Mouse (Mus musculus) ZHBTc4 (cell line): ENCODE measurements around the gene Stim2.

Source experiments
- DNase-seq: peaks from one replicate; pipeline ENCODE4 v3.0.0-alpha.2; 2011; ENCODE audit warnings: low read depth, low spot score

The Stim2 gene

DNA sequence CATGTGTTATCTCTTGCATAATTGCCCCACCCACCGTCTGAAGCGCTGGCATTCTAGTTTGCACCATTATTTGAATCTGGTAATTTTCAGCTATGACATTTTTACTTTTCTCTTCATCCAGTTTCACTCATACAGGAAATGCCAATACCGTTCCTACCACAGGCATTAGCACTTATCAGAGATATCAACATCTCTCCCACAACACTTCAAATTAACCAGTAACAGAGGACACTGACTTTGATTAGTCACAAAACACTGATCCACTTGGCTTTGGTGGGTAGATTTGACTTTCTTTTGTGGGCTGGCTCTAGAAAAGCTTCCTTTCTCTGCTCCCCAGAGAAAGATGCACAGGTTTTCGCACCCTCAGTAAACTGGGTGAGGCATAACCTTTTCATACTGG, 3.7 kb upstream of the Stim2 start:
- DNase-seq, result no peak

DNA sequence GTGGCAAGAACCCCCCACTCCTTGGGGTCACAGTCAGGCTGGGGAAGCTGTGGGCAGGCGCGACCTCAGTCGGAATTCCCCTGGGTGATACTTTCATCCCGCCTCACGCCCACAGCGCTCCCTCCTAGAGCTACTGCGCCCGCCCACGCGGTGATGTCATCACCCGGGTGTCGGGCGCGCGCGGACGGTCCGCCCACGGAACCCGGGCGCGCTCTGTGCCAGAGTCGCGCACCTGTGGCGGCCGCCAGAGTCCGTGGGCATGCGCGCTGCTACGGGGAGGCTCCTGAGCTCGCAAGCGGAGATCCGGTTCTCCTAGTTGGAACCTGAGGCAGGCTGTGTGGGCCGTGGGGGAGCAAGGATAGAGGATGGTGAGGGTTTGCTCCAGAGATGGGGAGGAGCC, 3.0 kb upstream of the Stim2 start:
- peak; percentile 90 for DNase-seq

DNA sequence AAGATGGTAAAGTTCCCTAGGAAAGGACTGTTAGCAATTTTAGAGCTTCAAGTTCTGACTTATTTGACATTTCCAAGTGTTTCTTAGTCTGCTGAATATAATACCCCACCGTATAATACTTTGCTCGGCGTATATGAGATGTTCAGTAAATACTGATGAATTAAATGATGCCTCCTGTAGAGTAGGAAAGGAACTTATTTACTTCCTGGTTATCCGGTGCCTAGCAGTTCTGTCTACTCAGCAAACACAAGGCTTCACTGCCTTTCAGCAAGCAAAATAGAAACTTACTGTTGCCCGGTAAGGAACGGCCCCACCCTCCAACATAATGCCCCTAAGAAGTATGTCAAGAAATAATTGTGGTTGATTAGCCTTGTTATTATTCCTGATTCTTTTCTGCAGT, 1.5 kb upstream of the Stim2 start:
- DNase-seq, result no peak

DNA sequence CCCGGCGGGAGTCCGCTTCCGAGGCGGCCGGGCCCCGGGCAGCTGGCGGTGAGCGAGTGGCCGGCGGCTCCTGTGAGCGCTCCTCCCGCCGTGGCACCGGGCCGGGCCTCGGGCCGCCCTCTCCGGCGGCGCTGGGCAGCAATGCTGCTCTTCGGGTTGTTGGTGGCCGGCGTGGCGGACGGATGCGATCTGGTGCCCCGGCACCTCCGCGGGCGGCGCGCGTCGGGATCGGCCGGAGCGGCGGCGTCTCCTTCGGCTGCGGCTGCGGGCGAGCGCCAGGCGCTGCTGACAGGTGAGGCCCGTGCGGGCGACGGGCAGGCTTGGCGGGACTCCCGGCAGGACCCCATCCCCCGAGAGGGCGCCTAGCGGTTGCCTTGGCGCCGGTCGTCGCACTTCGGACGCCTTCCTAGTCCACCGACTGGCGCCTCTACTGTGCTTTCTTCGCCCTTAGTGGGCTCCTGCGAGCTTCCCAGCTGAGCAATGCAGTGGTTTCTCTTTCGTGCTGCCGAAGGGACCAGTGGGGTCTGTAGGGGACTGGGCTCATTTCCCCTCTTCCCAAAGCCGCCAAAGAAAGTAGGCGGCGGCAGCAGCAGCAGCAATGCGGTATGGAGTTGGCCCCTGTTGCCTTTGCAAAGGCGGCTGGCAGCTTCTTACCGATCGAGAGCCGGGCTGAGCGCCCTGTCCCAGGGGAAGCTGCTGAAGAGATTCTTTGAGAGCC, 603 bp downstream of the Stim2 start:
- peak; percentile 79 for DNase-seq

DNA sequence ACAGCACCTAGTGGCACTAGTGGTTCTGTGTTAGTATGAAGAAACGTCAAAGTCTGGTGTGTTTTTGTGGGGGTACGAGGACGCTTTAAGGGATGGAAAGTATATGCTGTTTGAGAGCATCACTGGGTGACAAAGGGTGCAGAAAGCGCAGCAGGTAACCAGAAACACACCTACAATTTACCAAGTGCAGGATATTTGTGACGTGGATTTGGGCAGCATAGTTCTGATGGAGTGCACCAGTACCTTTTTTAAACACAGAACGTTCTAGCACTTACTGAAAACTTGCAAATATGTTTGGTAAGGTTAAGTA, 1.1 kb downstream of the Stim2 start:
- no peak for DNase-seq

DNA sequence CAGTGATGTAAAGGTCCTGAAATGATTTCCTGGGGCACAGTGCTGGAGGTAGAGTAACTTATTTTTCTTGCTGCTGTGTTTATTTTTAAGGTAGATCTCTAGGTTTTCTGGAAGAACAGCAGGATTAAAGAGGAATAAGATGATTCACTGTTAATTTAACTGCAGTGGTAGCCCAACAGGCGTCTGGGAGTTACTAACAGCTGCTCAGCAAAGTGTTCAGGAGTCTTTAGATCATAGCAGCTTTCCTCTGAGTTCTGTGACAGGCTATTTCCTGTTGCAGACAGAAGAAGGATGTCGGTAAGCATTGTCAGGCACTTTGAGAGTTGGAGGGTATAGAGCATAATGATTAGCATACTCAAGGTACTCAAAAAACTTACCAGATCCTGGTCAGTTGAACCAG, 1.5 kb downstream of the Stim2 start:
- DNase-seq, result no peak

DNA sequence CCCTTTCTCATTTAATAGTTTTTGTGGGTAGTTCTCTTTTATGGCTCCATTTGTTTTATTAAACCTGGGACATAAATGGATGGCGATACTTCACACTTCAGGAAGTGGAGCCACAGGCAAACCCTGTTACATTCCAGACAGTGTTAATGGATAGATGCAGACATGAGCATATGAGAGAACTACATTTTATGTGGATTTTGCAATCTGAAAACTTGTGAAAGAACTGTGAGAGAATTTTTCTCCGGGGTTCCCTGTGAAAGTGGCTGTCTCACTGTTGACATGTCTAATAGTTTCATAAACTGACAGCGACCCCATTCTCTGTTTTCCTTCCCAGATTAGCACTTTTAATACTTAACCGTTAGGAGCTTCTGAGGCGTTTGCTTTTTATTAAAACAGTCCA, 2.7 kb downstream of the Stim2 start:
- no peak for DNase-seq

DNA sequence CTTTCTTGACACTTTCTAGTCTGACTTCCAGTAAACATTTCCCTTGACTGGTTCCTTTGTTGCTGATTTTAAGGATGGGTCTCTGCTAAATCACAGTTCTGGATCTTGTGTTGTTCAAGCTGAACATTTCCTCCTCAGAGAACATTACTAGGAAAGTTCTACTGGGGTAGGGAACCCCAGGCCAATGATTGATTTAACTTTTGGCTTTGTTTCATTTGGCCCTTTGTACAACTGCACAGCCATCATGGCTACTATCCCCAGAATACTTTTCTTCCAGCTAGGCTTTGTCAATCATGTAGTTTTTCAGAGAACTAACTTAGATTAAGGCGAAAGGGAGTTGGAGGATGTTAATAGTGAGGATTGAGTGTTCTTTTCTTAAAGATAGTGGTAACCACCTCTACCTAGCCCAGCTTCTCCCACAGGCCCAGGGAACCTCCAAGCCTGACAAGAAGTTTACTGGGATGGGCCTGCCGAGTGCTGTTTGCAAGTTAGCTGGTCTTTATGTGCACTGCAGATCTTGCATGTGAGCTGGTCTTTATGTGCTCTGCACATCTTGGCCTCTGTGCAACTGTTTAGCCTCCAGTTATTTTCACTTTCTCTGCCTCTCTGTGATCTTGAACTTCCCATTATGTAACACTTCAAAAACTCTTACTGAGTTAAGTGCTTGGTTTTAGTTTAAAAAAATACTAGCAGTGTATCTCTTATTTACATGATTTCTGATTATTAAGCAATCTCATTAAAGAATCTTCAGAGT, 7.0 kb downstream of the Stim2 start:
- no peak for DNase-seq

DNA sequence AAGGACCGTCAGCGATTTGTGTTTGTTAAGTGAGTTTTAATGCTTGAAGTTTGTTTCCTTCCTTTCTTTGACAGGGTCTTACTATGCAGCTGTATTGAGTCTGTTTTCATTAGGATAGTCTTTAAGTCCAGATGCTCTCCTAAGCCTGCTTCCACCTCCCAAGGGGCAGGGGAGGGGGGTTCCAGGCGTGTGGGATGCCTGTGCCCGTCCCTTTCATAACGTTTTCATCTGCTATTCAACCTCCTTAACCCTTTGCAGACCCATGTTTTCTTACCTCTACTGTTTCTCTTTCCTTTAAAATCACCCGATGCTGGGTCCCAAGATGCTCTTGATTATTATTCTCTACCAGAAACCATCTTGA, 7.5 kb downstream of the Stim2 start:
- no peak for DNase-seq

DNA sequence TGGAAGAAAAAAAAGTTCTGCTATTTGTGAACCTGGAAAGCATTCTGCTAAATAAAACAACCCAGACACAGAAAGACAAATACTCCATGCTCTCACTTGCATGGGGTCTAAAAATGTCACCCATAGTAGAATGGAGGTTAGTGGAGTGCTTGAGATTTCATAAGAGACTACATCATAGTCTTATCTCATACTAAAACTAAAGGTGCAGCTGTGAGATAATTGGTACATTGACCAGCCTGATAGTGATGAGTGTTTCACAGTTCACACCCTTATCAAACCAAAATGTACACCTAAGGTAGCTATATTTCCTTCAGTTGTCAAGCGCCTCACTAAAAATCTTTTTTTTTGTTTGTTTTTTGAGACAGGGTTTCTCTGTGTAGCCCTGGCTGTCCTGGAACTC, 8.5 kb downstream of the Stim2 start:
- no peak for DNase-seq

DNA sequence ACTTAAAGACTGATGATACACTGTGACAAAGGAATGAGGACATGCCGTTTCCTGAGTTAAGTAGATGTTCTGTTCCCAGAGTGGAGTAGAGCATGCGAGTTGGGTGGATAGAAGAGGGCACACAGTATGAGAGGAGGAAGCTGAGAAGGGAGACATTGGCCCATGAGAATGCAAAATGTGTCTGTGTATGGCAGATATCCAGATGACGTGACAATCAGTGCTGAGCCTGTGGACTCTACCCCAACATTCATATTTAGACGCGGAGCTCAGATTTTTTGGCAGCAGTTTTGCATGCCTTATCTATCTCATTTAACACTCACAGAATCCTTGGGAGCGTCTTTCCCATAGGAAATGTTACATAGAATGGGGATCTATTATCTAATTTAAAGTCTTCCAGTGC, 9.3 kb downstream of the Stim2 start:
- DNase-seq, result no peak

DNA sequence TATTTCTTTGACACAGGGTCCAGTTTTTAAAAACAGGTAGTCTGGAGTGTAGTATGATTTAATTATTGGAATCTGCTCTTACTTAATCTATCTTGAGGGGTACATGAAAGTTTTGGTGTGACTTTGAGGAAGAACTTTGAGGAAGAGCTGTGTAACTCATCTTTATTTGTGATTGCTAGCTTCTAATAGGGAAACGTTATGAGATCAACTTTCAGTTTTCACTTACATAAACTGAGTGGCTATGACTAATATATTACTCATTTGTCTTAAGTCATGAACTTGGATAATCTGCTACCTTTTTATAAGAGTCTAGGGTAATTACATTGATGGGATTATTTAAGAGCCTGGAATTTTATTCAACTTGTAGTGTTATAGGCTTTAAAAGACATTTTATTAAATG, 15.0 kb downstream of the Stim2 start:
- no peak for DNase-seq

DNA sequence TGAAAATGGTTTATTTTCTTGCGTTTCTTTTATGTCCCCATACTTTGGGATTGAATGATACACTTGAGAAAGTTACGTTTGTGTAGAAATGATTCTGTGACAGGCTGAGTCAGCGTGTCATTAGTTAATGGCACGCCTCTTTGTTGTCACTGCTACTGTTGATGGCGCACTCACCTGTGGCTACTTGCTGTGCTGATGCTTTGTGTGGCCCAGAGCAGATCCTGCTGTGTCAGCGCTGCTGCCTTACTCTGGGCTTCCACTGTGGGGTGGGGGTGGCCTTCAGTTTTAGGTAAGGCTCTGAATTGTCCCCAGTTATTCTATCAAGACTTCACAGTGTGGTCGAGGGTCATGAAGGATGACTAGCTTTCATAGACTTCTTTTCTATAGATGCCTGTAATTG, 18.8 kb downstream of the Stim2 start:
- no peak for DNase-seq

DNA sequence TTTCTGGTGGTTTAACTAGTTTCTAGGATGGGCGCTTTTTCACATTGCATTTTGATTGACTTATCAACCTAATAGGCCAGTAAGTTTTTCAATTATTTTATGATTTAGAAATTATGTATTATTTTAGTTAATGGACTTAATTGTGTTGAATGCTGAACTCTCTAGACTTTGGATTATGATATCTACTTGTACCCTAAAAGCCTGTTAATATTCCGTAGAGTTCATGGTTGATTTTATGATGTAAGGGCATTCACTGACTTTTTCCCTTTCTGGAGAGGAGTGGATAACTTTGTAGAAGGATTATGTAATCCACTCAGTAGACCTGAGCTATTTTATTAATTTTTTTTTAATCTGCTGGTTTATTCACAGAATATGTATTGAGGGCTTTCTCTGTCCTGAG, 20.6 kb downstream of the Stim2 start:
- no peak for DNase-seq

DNA sequence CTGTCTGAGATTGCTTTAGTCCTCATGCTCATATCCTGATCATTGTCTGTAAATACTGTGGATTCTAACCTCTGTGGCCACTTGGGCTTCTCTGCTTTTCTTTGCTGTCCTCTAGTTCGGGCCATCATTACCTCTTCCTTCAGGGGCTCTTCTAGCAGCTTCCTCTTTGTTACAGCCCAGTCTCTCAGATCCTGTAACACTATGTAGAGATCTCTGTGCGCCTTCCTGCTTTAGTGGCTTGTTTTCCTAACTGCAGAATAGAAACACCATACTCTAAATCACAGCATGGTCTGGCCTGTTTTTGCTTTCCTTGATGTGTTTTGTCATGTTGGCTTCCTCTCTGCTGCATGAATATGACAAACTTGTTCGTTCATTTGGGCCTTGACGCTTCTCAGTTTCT, 21.2 kb downstream of the Stim2 start:
- DNase-seq, result no peak

DNA sequence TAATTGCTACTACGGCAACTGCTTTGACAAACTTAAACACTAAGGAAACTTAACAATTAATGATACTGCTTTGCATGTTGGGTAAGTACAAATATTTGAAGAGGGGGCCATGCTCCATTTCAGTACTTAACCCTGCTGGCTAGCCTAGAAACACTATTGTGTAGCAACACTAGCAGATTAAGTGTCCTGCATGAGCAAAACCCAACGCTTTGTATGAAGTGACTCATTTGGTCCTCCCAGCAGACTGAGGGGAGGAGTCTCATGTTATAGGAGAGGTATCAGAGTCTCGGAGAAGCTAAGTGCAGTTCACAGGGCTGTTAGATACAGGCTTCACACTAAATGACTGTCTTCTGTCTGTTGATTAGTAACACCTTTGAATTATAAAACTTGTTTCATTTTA, 26.3 kb downstream of the Stim2 start:
- no peak for DNase-seq

DNA sequence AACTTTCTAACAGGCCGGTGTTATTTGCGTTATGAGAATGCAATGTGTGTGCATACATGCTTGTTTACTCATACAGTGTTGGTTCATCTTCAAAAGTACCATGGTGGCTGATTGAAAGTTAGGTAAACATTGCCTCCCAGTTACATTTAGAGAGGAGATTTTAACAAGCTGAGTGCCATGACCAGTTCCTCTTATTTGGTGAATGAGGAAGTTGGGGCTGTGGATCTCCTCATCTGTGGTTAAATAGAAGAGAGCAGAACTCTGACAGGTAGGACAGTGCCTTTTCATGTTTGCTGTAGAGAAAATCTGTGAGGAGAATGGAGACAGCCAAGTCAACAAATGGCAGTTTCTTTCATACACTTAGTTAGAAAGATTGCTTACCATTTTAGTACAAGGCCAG, 27.3 kb downstream of the Stim2 start:
- no peak for DNase-seq

DNA sequence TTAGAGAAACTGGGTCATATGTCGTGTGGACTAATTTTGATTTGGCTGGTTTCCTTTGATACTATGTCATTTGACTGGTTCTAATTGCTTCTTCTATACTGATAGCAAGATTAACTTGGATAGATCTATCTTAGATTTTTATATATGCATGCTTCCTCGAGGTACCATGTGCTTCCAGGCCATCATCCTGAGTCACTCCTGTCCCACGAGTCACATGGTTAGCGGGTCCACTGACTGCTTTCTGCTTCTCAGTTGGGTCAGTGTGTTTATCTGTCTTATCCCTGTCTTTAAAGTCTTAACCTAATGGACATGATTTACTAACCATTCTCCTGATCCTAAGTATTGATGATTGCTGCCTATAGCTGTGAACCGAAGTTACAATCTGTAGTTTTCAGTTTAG, 34.9 kb downstream of the Stim2 start:
- DNase-seq, result no peak

DNA sequence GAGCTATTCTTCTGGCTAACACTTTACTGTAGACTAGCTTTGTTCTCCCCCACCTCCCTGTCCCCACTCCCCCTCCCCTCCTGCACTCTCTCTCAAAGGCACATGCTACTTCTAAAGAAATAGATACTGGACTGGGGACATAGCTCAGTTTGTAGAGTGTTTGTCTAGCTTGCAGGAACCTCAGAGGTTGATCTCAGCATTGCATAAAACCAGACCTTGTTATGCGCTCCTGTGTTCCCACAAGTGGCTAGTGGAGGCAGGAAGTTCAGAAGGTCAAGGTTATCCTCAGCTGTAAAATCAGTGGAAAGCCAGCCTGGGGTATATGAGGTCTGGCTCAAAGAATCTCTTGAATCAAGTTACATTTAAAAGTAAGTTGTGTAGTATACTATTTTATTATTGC, 36.4 kb downstream of the Stim2 start:
- DNase-seq, result peak; percentile 24

DNA sequence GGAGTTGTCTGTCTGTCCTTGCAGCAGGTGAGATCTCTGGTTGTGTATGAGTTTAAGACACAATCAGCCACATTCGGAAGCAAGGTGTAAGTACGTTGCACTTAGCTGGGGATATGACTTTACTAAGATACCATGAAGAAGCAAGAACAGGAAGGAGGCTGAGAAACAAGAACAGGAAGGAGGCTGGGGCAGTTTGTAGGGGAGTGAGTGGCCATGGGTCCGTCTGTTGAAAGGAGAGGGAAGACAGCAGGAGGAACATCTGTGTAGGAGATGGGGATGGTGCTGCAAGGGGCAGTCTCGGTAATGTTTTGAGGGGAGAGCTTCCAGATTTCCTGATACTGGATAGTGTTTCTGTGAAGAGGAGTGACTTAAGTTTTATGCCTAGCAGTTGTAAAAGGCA, 40.3 kb downstream of the Stim2 start:
- no peak for DNase-seq

DNA sequence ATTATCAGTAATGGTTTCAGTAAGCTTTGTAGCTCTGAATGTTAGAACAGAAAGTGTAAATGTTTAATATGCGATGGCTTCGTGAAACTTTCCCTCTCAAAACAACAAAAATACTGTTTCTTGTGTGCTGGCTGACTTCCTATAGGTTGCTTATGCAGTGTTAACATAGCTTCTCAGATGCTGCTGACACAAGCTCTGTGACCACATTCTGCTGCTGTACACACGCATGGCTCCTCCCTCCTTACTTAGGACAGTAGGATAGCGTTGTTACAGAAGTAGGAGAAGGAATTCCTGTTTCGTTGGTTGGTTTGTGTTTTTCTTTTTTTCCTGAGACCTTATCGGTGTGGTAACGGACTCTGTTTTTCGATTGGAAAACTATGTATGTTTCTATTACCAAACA, 42.2 kb downstream of the Stim2 start:
- DNase-seq, result no peak

DNA sequence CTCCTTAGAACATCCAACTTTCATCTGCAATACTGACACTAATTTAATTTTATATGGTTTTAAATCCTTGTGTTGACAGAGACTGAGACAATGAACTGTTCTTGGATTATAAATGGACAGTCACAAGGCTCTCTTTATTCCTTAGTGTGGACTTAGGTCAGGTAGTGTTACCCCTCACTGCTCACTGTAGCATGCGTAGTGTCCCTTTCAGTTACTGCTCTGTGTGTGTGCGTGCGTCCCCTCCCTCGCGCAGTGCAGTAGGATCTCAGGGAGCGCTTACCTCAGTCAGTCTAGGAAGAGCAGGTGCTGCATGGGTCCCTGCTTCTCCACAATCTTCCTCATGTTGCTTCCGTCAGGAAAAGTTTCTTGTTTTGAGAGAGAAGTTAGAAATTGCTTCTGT, 43.7 kb downstream of the Stim2 start:
- no peak for DNase-seq

DNA sequence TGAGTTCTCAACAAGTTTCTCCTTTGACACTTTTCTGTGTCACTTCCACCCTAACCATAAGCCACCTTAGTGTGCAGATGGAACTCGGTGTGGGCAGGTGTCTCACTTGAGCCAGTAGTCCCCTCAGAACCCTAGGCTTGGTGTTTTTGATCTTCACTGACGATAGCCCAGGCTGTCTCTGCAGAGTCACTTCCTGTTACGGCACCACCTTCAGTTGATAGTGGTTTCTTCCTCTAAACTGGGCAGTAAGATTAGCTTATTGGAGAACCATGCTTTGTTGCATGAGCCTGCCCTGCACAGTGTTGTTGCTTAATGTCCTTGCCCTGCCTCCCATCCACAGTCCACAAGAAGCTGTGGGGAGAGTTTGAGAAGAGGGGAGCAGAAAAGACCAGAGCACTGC, 47.2 kb downstream of the Stim2 start:
- DNase-seq, result no peak

DNA sequence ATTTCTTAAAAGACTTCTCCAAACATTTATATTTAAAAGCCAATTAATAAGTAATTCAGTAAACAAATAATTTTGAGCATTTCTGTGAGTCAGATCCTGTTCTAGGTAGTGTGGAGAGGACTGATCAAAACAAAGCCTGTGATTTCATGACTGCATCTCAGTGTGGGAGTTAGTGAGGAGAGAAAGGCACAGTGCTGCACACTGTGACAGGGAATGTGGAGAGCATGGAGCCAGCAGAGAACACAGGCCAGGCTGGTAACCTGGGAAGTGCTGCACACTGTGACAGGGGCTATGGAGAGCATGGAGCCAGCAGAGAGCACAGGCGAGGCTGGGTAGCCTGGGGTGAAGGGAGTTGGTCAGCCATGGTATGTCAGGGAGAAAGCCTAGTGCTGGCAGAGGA, 48.1 kb downstream of the Stim2 start:
- no peak for DNase-seq
